Comparison of ENCODE assay signal across 9 mouse cellular contexts in genomic region chr1:184999780-185000599, GRCm38 (mm10). TPM values are rescaled to one million over a fixed set of nuclear protein-coding genes. Genes with fewer than 3 reads are reported as not detected.
DNase-seq lines count a peak whose midpoint lies in the region; ATAC-seq and TF ChIP-seq lines count a peak whose summit lies in the region.
"Had no signal": no experiment of that assay in that cellular context is flagged by ENCODE, and none has a peak within 500 bp of the region (broad histone marks: within the 10 kb centered on the region; RNA-seq: fewer than 3 reads in every experiment).

No protein-coding gene starts in this region.

- H3K4me1 ChIP-seq in hindbrain, postnatal 0 days (ENCODE audit: insufficient read depth, low read length), result no peaks in the 10 kb centered on the region
- peaks cover 27% of the 10 kb centered on the region for H3K4me1 ChIP-seq in limb, embryonic 10.5 days
- H3K4me1 ChIP-seq in midbrain, postnatal 0 days (ENCODE audit: insufficient read depth, low read length), result peaks cover 3% of the 10 kb centered on the region; the same call in 1 of the 2 replicates

- H3K9me3 ChIP-seq in hindbrain, postnatal 0 days (ENCODE audit: low read length), result no peaks in the 10 kb centered on the region
- H3K9me3 ChIP-seq in limb, embryonic 10.5 days (replicated peaks), result no peaks in the 10 kb centered on the region
- no peaks in the 10 kb centered on the region for H3K9me3 ChIP-seq in midbrain, postnatal 0 days (ENCODE audit: low read length)

- 3% methylated on average over 51 of the region's 65 CpGs for WGBS in hindbrain, postnatal 0 days
- WGBS in limb, embryonic 10.5 days, result 28% methylated on average over 65 of the region's 65 CpGs
- WGBS in midbrain, postnatal 0 days, result 2% methylated on average over 39 of the region's 65 CpGs

- peak overlapping the region; percentile 81 for H3K4me2 ChIP-seq in hindbrain, postnatal 0 days (ENCODE audit: low read depth, low read length)
- peak overlapping the region; percentile 73 for H3K4me2 ChIP-seq in midbrain, postnatal 0 days (ENCODE audit: low read depth, low read length, poor library complexity, severe bottlenecking)

- TF ChIP-seq CTCF in hindbrain, postnatal 0 days (IDR thresholded peaks at IDR 0.05; ENCODE audit: low read depth), result no peak
- TF ChIP-seq CTCF in midbrain, postnatal 0 days (IDR thresholded peaks at IDR 0.05), result no peak

- no peaks in the 10 kb centered on the region for H3K27me3 ChIP-seq in hindbrain, postnatal 0 days (ENCODE audit: insufficient read depth, low read length)
- H3K27me3 ChIP-seq in limb, embryonic 10.5 days (ENCODE audit: low read depth, poor library complexity, severe bottlenecking), result no peaks in the 10 kb centered on the region
- H3K27me3 ChIP-seq in midbrain, postnatal 0 days (ENCODE audit: insufficient read depth, low read length), result no peaks in the 10 kb centered on the region

- peak; percentile 53 for DNase-seq in adrenal gland, postnatal 14 days
- peak; percentile 82 to 87 for DNase-seq in cerebellum, postnatal 10 days
- peak; percentile 44 to 63 for DNase-seq in frontal cortex, postnatal 14 days (ENCODE audit: low spot score in 2 of 2)
- DNase-seq in hindbrain, postnatal 0 days (ENCODE audit: low spot score), result peak; percentile 80
- peak; percentile 74 for DNase-seq in limb, embryonic 10.5 days (ENCODE audit: low spot score)
- DNase-seq in midbrain, postnatal 0 days (ENCODE audit: low spot score), result peak; percentile 71
- DNase-seq in testis, postnatal 10 days (ENCODE audit: low spot score), result peak; percentile 57

- peak; percentile 80 for ATAC-seq in hindbrain, postnatal 0 days
- peak; percentile 83 for ATAC-seq in midbrain, postnatal 0 days (ENCODE audit: low FRiP score)
- no peak for ATAC-seq in activated CD4-positive, CD25-positive, alpha-beta regulatory T cell, adult 4 months

- peak overlapping the region; percentile 95 for H3K4me3 ChIP-seq in hindbrain, postnatal 0 days (ENCODE audit: low read length)
- H3K4me3 ChIP-seq in limb, embryonic 10.5 days, result peak overlapping the region; percentile 87
- peak overlapping the region; percentile 98 for H3K4me3 ChIP-seq in midbrain, postnatal 0 days (ENCODE audit: low read depth, low read length)

- H3K36me3 ChIP-seq in hindbrain, postnatal 0 days (ENCODE audit: insufficient read depth, low read length), result no peaks in the 10 kb centered on the region
- no peaks in the 10 kb centered on the region for H3K36me3 ChIP-seq in limb, embryonic 10.5 days
- H3K36me3 ChIP-seq in midbrain, postnatal 0 days (ENCODE audit: insufficient read depth, low read length), result no peaks in the 10 kb centered on the region

- peak overlapping the region; percentile 94 for H3K27ac ChIP-seq in hindbrain, postnatal 0 days
- peak overlapping the region; percentile 95 for H3K27ac ChIP-seq in limb, embryonic 10.5 days
- peak overlapping the region; percentile 97 for H3K27ac ChIP-seq in midbrain, postnatal 0 days (ENCODE audit: low read depth, low read length)

- peak overlapping the region; percentile 96 for H3K9ac ChIP-seq in hindbrain, postnatal 0 days (replicated peaks; ENCODE audit: low read length)
- peak overlapping the region; percentile 96 for H3K9ac ChIP-seq in midbrain, postnatal 0 days (replicated peaks; ENCODE audit: low read length, poor library complexity, severe bottlenecking)

RNA-seq across cellular contexts. Expression of gene Mark1, which starts 0.6 kb away (rescaled TPM):
- total RNA-seq in adrenal gland, postnatal 14 days (2021), result 8.2 and 8.9 TPM in 2 replicates
- total RNA-seq in hindbrain, postnatal 0 days (2014; rRNA removed), result 53.4 and 56.5 TPM in 2 replicates
- polyA plus RNA-seq in hindbrain, postnatal 0 days (2015; fragmentation: Nextera tagmentation; extraction: Ambion mirVana), result 10.6 and 11.6 TPM in 2 replicates
- polyA plus RNA-seq in limb, embryonic 10.5 days (2016; fragmentation: Nextera tagmentation; extraction: Ambion mirVana), result 2.2 and 2.4 TPM in 2 replicates
- 69.1 and 73.0 TPM in 2 replicates for total RNA-seq in midbrain, postnatal 0 days (2014; rRNA removed)
- 12.1 and 13.0 TPM in 2 replicates for polyA plus RNA-seq in midbrain, postnatal 0 days (2015; fragmentation: Nextera tagmentation; extraction: Ambion mirVana)
- not detected for polyA plus RNA-seq in activated CD4-positive, CD25-positive, alpha-beta regulatory T cell, adult 4 months (2017; shearing (Covaris generic))
- polyA plus RNA-seq: erythroblast, embryonic 14.5 days had no signal
